30 mouse cellular contexts compared by ENCODE assay signal in genomic region chr13:97639656-97640055, GRCm38 (mm10).
A peak's percentile ranks its signal among the peaks of the same experiment; 100 is the strongest.
DNase-seq lines count a peak whose midpoint lies in the region; ATAC-seq and TF ChIP-seq lines count a peak whose summit lies in the region.
"Had no signal": no experiment of that assay in that cellular context is flagged by ENCODE, and none has a peak within 500 bp of the region (broad histone marks: within the 10 kb centered on the region; RNA-seq: fewer than 3 reads in every experiment).

No protein-coding gene starts in this region.

- 79% methylated on average over 3 of the region's 3 CpGs for WGBS in heart, adult 2 months

- no peaks in the 10 kb centered on the region for H3K79me2 ChIP-seq in heart, adult 2 months (replicated peaks; ENCODE audit: control insufficient read depth, insufficient read depth, low read length)

- peak; percentile 86 for ATAC-seq in megakaryocyte-erythroid progenitor cell, adult 5-6 weeks (replicated peaks; ENCODE audit: low FRiP score, low TSS enrichment, poor library complexity, severe bottlenecking)
- ATAC-seq: forebrain, embryonic 16.5 days; intestine, postnatal 0 days had no signal

- no peak for TF ChIP-seq CTCF in heart, adult 2 months (IDR thresholded peaks at IDR 0.05)
- TF ChIP-seq CTCF in left cerebral cortex, adult 2 months (IDR thresholded peaks at IDR 0.05), result no peak

- no peaks in the 10 kb centered on the region for H3K27me3 ChIP-seq in heart, adult 2 months (ENCODE audit: control insufficient read depth, insufficient read depth, low read length)
- H3K27me3 ChIP-seq: CH12.LX; heart, embryonic 15.5 days; hindbrain, embryonic 13.5 days; limb, embryonic 15.5 days; liver, embryonic 15.5 days; neural tube, embryonic 13.5 days had no signal

- H3K4me1 ChIP-seq in heart, adult 2 months (ENCODE audit: control insufficient read depth, insufficient read depth, low read length), result no peaks in the 10 kb centered on the region
- H3K4me1 ChIP-seq: limb, embryonic 15.5 days; liver, embryonic 15.5 days had no signal

- no peak overlapping the region for H3K4me3 ChIP-seq in heart, adult 2 months
- no peak overlapping the region for H3K4me3 ChIP-seq in left cerebral cortex, adult 2 months
- H3K4me3 ChIP-seq: forebrain, embryonic 10.5 days; gastrocnemius, adult 2 months; heart, embryonic 15.5 days; hindbrain, embryonic 13.5 days; limb, embryonic 10.5 days; limb, embryonic 15.5 days; liver, embryonic 15.5 days; neural tube, embryonic 13.5 days had no signal

- no peak for TF ChIP-seq POLR2A in heart, adult 2 months (IDR thresholded peaks at IDR 0.05; ENCODE audit: insufficient read depth, low read depth, low read length)

- intact Hi-C loops in heart, adult 2 months (cut with DNase I), result no loop called here
- intact Hi-C loops in left cerebral cortex, adult 2 months (cut with DNase I), result no loop called here
- intact Hi-C loops in left cerebral cortex, postnatal 10 days (cut with DNase I), result loop anchor here (10.0 kb wide), 1 partner anchor 275 kb away; no protein-coding TSS in a partner anchor

- H3K27ac ChIP-seq in heart, adult 2 months, result no peak overlapping the region
- H3K27ac ChIP-seq in left cerebral cortex, adult 2 months, result peak overlapping the region; percentile 69
- H3K27ac ChIP-seq: forebrain, embryonic 10.5 days; gastrocnemius, adult 2 months; heart, embryonic 15.5 days; limb, embryonic 10.5 days; limb, embryonic 15.5 days; liver, embryonic 15.5 days; neural tube, embryonic 13.5 days had no signal

- no peak for TF ChIP-seq EP300 in heart, adult 2 months (IDR thresholded peaks at IDR 0.05; ENCODE audit: insufficient read depth, low read depth, low read length)

- no peak overlapping the region for H3K9ac ChIP-seq in heart, adult 2 months (ENCODE audit: low read depth, low read length)
- H3K9ac ChIP-seq: heart, embryonic 15.5 days; hindbrain, embryonic 13.5 days; limb, embryonic 15.5 days; liver, embryonic 15.5 days; lung, embryonic 14.5 days; neural tube, embryonic 13.5 days had no signal

- H3K36me3 ChIP-seq in heart, adult 2 months (ENCODE audit: control insufficient read depth, insufficient read depth, low read length), result no peaks in the 10 kb centered on the region
- H3K36me3 ChIP-seq: forebrain, embryonic 10.5 days; heart, embryonic 15.5 days; hindbrain, embryonic 13.5 days; limb, embryonic 10.5 days; limb, embryonic 15.5 days; liver, embryonic 15.5 days; neural tube, embryonic 13.5 days had no signal

- peak; percentile 15 for DNase-seq in heart, adult 11 months
- DNase-seq in heart, adult 2 months, result no peak
- no peak for DNase-seq in left cerebral cortex, adult 2 months (ENCODE audit: extremely low spot score in 1 of 2, low spot score in 2 of 2)
- DNase-seq in left cerebral cortex, postnatal 10 days (ENCODE audit: extremely low spot score in 1 of 2, low spot score in 2 of 2), result no peak
- peak; percentile 49 for DNase-seq in R1 (ENCODE audit: low read depth, low spot score)
- DNase-seq in liver, result no peak
- DNase-seq in ovary, postnatal 36 days (ENCODE audit: low spot score), result no peak
- DNase-seq: adrenal gland, postnatal 10 days; cerebellum, adult 8-10 months; cerebellum, postnatal 25 days; gastrocnemius, adult 2 months; gastrocnemius, postnatal 36 days; heart, postnatal 36 days; kidney, adult 9 months; kidney, postnatal 25 days; lung, embryonic 14.5 days; lung, postnatal 14 days; thymus, adult 18-20 months; thymus, postnatal 25 days had no signal

Comparison
In these comparisons a context has a peak if more than half of its experiments do, and no peak if none do; other contexts are left out.
1. DNase-seq: peak in heart, adult 11 months (single experiment) and R1 (single experiment); none in heart, adult 2 months (0 of 2), left cerebral cortex, adult 2 months (0 of 2), left cerebral cortex, postnatal 10 days (0 of 2), liver (single experiment) and ovary, postnatal 36 days (single experiment).